Mouse (Mus musculus): ENCODE results near the gene Hdac8. TPM values are rescaled to one million over a fixed set of nuclear protein-coding genes. Genes with fewer than 3 reads are reported as not detected.

Hdac8 gene
- polyA plus RNA-seq, 1 experiment = 4.4 TPM

DNA sequence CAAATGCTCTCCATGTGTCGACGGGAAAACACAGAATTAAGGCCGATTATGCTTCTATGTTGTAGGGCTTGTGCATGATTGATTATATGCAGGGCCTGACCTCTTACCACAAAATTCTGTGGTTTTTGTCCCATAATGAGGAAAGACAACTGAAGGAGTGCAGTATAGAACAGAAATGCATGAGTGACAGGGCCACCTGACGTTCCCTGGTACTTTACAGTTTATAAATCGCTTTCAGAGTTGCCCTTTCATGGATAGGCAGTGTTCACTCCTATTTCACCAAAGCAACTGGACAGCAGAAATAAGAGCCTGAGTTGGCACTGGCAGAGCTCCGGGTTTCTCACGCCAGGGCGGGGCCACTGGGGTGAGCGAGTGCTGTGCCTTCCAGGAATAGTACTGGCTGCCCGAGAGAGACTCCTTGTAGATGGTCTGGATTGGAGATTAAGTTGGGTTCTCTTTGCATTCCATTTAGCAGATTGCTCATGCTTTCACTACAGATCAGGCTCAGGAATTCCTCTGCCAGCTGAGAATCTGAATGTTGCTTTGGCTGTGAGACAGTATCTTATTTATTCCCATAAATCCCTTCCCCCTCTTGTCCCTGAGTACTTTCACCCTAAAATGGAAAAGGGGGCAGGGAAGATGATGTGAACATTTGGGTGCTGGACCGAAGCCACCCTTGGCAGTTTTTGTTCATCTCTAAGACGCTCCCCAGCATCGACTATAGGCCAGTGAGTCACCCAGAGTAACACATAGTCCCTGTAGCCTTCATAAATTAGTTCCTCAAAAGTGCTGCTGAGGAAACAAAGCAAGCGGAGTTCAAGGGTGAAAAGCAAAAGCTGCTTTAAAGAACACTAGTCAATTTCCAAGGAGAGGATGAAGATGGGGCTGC is 155.1 kb downstream of the Hdac8 start:
- no peaks in the 10 kb centered on the region for H3K4me1 ChIP-seq (ENCODE audit: control insufficient read depth, insufficient read depth, low read length)
- DNase-seq = no peak
- no peak overlapping the region for H3K4me3 ChIP-seq (replicated peaks; ENCODE audit: extremely low read depth, low read depth, low read length)
- WGBS = 65% methylated on average over 14 of the region's 14 CpGs
- no peak for TF ChIP-seq POLR2A (IDR thresholded peaks at IDR 0.05; ENCODE audit: borderline replicate concordance, extremely low read depth, low read depth, low read length)
- no peak for TF ChIP-seq CTCF (IDR thresholded peaks at IDR 0.05; ENCODE audit: insufficient read depth, low read length)

- TF ChIP-seq POLR2A (IDR thresholded peaks at IDR 0.05; ENCODE audit: borderline replicate concordance, extremely low read depth, low read depth, low read length) (no peak), CTCF (IDR thresholded peaks at IDR 0.05; ENCODE audit: insufficient read depth, low read length) (no peak)
- Histone ChIP-seq H3K4me3 (replicated peaks; ENCODE audit: extremely low read depth, low read depth, low read length) (no peak overlapping the region), H3K4me1 (ENCODE audit: control insufficient read depth, insufficient read depth, low read length) (no peaks in the 10 kb centered on the region)
- WGBS = 57% methylated on average over 9 of the region's 9 CpGs
- DNase-seq = no peak
Observed at GRCm38 (mm10) chrX:102348886-102349486, 156.2 kb downstream of the Hdac8 start.

GRCm38 (mm10) chrX:102341688-102342087 is 163.5 kb downstream of the Hdac8 start:
- TF ChIP-seq POLR2A (IDR thresholded peaks at IDR 0.05; ENCODE audit: borderline replicate concordance, extremely low read depth, low read depth, low read length) (no peak), CTCF (IDR thresholded peaks at IDR 0.05; ENCODE audit: insufficient read depth, low read length) (no peak)
- Histone ChIP-seq H3K4me1 (ENCODE audit: control insufficient read depth, insufficient read depth, low read length) (no peaks in the 10 kb centered on the region; the same call in 1 of the 2 replicates), H3K4me3 (replicated peaks; ENCODE audit: extremely low read depth, low read depth, low read length) (no peak overlapping the region)
- no peak for DNase-seq
- WGBS = 78% methylated on average over 4 of the region's 4 CpGs

DNA sequence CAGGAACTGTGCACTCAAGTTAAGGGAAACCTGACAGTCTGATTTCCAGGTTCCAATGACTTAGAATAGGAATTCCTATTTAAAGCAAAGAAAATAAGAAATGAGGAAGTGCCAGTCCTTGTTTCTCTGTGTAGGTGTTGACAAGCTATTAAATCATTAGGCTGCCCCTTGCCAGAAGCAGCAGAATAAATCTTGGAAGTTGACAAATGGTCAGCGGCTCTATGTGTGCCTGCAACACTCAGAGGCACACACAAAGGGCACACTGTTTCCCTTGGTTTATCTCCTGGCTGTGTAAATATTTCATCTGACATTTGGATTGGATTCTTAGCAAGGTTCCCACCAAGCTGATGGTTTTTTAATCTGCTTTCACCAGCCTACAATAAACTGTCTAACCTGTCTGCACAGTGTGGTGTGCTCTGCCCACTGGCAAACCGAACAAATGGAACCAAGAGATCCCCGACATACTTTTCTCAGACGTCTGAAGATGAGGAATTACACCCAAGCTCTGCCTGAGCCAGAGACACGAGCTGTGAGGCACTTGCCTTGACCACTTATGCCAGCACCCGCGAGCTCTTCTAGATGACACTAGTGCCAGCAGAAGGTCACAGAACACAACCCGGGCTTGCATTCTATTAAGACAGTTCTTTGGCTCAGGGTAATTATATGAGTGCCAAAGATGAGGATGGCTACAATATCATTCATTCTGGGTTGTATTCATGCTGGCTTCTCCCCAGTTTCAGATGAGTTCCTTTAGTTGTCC is 165.6 kb downstream of the Hdac8 start:
- H3K4me3 ChIP-seq (replicated peaks; ENCODE audit: extremely low read depth, low read depth, low read length) = no peak overlapping the region
- WGBS = 41% methylated on average over 8 of the region's 8 CpGs
- no peak for DNase-seq
- no peak for TF ChIP-seq POLR2A (IDR thresholded peaks at IDR 0.05; ENCODE audit: borderline replicate concordance, extremely low read depth, low read depth, low read length)
- TF ChIP-seq CTCF (IDR thresholded peaks at IDR 0.05; ENCODE audit: insufficient read depth, low read length) = no peak
- H3K4me1 ChIP-seq (ENCODE audit: control insufficient read depth, insufficient read depth, low read length) = no peaks in the 10 kb centered on the region; the same call in 1 of the 2 replicates

DNA sequence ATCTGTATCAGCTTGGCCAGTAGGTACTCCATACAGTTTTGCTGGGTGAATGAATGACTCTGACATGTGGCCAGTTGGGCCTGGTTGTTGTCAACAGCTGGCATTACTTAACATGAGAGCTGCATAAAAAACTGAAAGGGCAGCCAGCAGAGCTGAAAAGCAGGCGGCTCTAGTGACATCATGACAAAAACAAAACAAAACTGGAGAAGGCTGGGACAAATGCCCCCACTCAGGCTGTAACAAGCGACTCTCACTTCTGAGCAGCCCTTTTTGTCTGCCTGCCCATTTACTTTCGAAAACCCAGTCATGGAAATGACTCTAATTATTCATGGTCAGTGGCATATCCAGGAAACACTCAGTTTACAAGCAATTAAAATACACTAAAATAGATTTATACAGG is 185.5 kb downstream of the Hdac8 start:
- no peak for DNase-seq
- 50% methylated on average over 3 of the region's 3 CpGs for WGBS
- Histone ChIP-seq H3K4me1 (ENCODE audit: control insufficient read depth, insufficient read depth, low read length) (no peaks in the 10 kb centered on the region), H3K4me3 (replicated peaks; ENCODE audit: extremely low read depth, low read depth, low read length) (no peak overlapping the region)
- TF ChIP-seq POLR2A (IDR thresholded peaks at IDR 0.05; ENCODE audit: borderline replicate concordance, extremely low read depth, low read depth, low read length) = no peak
- no peak for TF ChIP-seq CTCF (IDR thresholded peaks at IDR 0.05; ENCODE audit: insufficient read depth, low read length)

DNA sequence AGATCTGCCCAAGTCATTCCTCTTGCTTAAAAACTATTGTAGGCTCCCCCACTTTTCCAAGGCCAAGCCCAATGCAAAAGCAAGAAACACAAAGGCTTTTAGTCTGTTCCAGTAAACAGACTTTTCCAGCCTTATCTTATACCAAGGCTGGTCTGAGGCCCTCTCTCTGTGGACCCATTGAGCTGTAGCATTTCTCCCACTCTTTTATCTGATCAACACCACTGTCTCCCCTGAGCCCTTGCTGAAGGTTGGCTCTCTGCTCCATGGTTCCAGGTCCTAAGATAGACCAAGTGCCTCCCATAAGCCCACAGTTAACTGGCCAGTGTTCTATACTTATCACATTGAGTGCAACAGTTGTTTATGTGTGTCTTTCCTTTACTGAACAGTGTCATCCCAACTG is 185.9 kb downstream of the Hdac8 start:
- DNase-seq = no peak
- TF ChIP-seq CTCF (IDR thresholded peaks at IDR 0.05; ENCODE audit: insufficient read depth, low read length) = no peak
- TF ChIP-seq POLR2A (IDR thresholded peaks at IDR 0.05; ENCODE audit: borderline replicate concordance, extremely low read depth, low read depth, low read length) = no peak
- Histone ChIP-seq H3K4me1 (ENCODE audit: control insufficient read depth, insufficient read depth, low read length) (no peaks in the 10 kb centered on the region), H3K4me3 (replicated peaks; ENCODE audit: extremely low read depth, low read depth, low read length) (no peak overlapping the region)

GRCm38 (mm10) chrX:102318782-102319181 is 186.4 kb downstream of the Hdac8 start:
- no peak for DNase-seq
- Histone ChIP-seq H3K4me3 (replicated peaks; ENCODE audit: extremely low read depth, low read depth, low read length) (no peak overlapping the region), H3K4me1 (ENCODE audit: control insufficient read depth, insufficient read depth, low read length) (no peaks in the 10 kb centered on the region)
- no peak for TF ChIP-seq CTCF (IDR thresholded peaks at IDR 0.05; ENCODE audit: insufficient read depth, low read length)
- TF ChIP-seq POLR2A (IDR thresholded peaks at IDR 0.05; ENCODE audit: borderline replicate concordance, extremely low read depth, low read depth, low read length) = no peak
- WGBS = 80% methylated on average over 5 of the region's 5 CpGs

GRCm38 (mm10) chrX:102311119-102311518 is 194.0 kb downstream of the Hdac8 start:
- Histone ChIP-seq H3K4me3 (replicated peaks; ENCODE audit: extremely low read depth, low read depth, low read length) (no peak overlapping the region), H3K4me1 (ENCODE audit: control insufficient read depth, insufficient read depth, low read length) (no peaks in the 10 kb centered on the region)
- TF ChIP-seq CTCF (IDR thresholded peaks at IDR 0.05; ENCODE audit: insufficient read depth, low read length) (no peak), POLR2A (IDR thresholded peaks at IDR 0.05; ENCODE audit: borderline replicate concordance, extremely low read depth, low read depth, low read length) (no peak)
- no peak for DNase-seq
- 80% methylated on average over 3 of the region's 3 CpGs for WGBS

GRCm38 (mm10) chrX:102307511-102307910 is 197.6 kb downstream of the Hdac8 start:
- TF ChIP-seq CTCF (IDR thresholded peaks at IDR 0.05; ENCODE audit: insufficient read depth, low read length) = no peak
- no peak for TF ChIP-seq POLR2A (IDR thresholded peaks at IDR 0.05; ENCODE audit: borderline replicate concordance, extremely low read depth, low read depth, low read length)

More at GRCm38 (mm10) chrX:102307511-102307910, 197.6 kb downstream of the Hdac8 start:
- DNase-seq = no peak
- no peak overlapping the region for H3K4me3 ChIP-seq (replicated peaks; ENCODE audit: extremely low read depth, low read depth, low read length)
- no peaks in the 10 kb centered on the region for H3K4me1 ChIP-seq (ENCODE audit: control insufficient read depth, insufficient read depth, low read length)
- WGBS = 79% methylated on average over 5 of the region's 5 CpGs
